Mouse (Mus musculus) bone marrow, adult 2 months (tissue): ENCODE measurements at regions not wholly inside any gene's neighbourhood (a gene's known extent, or its start where the extent isn't known, plus 50 kb on each side); places are given as distances from the start of the nearest gene placed in this dataset.

ENCODE experiments used
- H3K27ac ChIP-seq: fragments of 200-500 bp; 2 replicates; pipeline ENCODE4 v1.5.1; 2012; ENCODE audit warnings: low read depth, mild to moderate bottlenecking, control low read depth, inconsistent platforms, low read length; ENCODE audit not compliant: control insufficient read depth, poor library complexity, insufficient read depth
- H3K4me1 ChIP-seq: fragments of 200-500 bp; 2 replicates; pipeline ENCODE4 v1.6.1; 2011; ENCODE audit warnings: low read length; ENCODE audit not compliant: control insufficient read depth, insufficient read depth
- H3K4me3 ChIP-seq: fragments of 200-500 bp; replicated peaks from 2 replicates; pipeline ENCODE3; 2011; ENCODE audit warnings: mild to moderate bottlenecking, low read depth, low read length, control low read depth; ENCODE audit not compliant: control insufficient read depth
- CTCF ChIP-seq: fragments of 200-500 bp; IDR thresholded peaks from 2 replicates; pipeline ENCODE4 v1.5.1; 2011; ENCODE audit warnings: low read length, control low read depth; ENCODE audit not compliant: control insufficient read depth, insufficient read depth
- POLR2A ChIP-seq: fragments of 200-500 bp; IDR thresholded peaks from 2 replicates; pipeline ENCODE4 v1.6.1; 2011; ENCODE audit warnings: low read depth, mild to moderate bottlenecking, control low read depth, low read length, borderline replicate concordance; ENCODE audit not compliant: control insufficient read depth
- WGBS: fragments of 180-500 bp; shearing (Covaris S2); methylation state at CpG from one replicate; pipeline ENCODE4 v1.1.7; 2018; 5-methylcytosine and 5-hydroxymethylcytosine counted together

- no peak overlapping the region for H3K27ac ChIP-seq
- TF ChIP-seq POLR2A (no peak), CTCF (no peak)
- 81% methylated on average over 4 of the region's 4 CpGs for WGBS
- no peak overlapping the region for H3K4me3 ChIP-seq
- no peaks in the 10 kb centered on the region for H3K4me1 ChIP-seq
Measured at GRCm38 (mm10) chr13:84375941-84376340, 153.8 kb downstream of the Tmem161b start.

- Histone ChIP-seq H3K4me3 (no peak overlapping the region), H3K27ac (no peak overlapping the region), H3K4me1 (no peaks in the 10 kb centered on the region)
- 81% methylated on average over 5 of the region's 5 CpGs for WGBS
- TF ChIP-seq CTCF (no peak), POLR2A (no peak)
Measured at GRCm38 (mm10) chr13:84378553-84379332, 156.6 kb downstream of the Tmem161b start.

- no peaks in the 10 kb centered on the region for H3K4me1 ChIP-seq
- H3K4me3 ChIP-seq = no peak overlapping the region
- WGBS = 62% methylated on average over 3 of the region's 3 CpGs
- H3K27ac ChIP-seq = no peak overlapping the region
- TF ChIP-seq CTCF = no peak
- no peak for TF ChIP-seq POLR2A
Measured at GRCm38 (mm10) chr13:84391554-84391953, 169.5 kb downstream of the Tmem161b start.

GRCm38 (mm10) chr13:84398476-84399344 lies 176.6 kb downstream of the Tmem161b start:
- Histone ChIP-seq H3K27ac (no peak overlapping the region), H3K4me1 (no peaks in the 10 kb centered on the region), H3K4me3 (no peak overlapping the region)
- 58% methylated on average over 7 of the region's 7 CpGs for WGBS
- TF ChIP-seq POLR2A (no peak), CTCF (no peak)

GRCm38 (mm10) chr13:84399345-84400170 lies 177.5 kb downstream of the Tmem161b start:
- H3K4me1 ChIP-seq = no peaks in the 10 kb centered on the region
- WGBS = 50% methylated on average over 3 of the region's 3 CpGs
- no peak overlapping the region for H3K4me3 ChIP-seq
- TF ChIP-seq CTCF = no peak
- no peak for TF ChIP-seq POLR2A
- no peak overlapping the region for H3K27ac ChIP-seq

GRCm38 (mm10) chr13:84401006-84401405 lies 178.9 kb downstream of the Tmem161b start:
- no peak overlapping the region for H3K4me3 ChIP-seq
- no peaks in the 10 kb centered on the region for H3K4me1 ChIP-seq
- no peak for TF ChIP-seq POLR2A
- TF ChIP-seq CTCF = no peak
- no peak overlapping the region for H3K27ac ChIP-seq

GRCm38 (mm10) chr13:84404566-84405194 lies 182.6 kb downstream of the Tmem161b start:
- no peak overlapping the region for H3K4me3 ChIP-seq
- no peak overlapping the region for H3K27ac ChIP-seq
- 85% methylated on average over 19 of the region's 19 CpGs for WGBS
- TF ChIP-seq POLR2A (no peak), CTCF (no peak)
- no peaks in the 10 kb centered on the region for H3K4me1 ChIP-seq

- Histone ChIP-seq H3K4me1 (no peaks in the 10 kb centered on the region), H3K4me3 (no peak overlapping the region), H3K27ac (no peak overlapping the region)
- no peak for TF ChIP-seq POLR2A
- TF ChIP-seq CTCF = no peak
- 62% methylated on average over 2 of the region's 2 CpGs for WGBS
Measured at GRCm38 (mm10) chr13:84434444-84434843, 212.3 kb downstream of the Tmem161b start.
